Mouse (Mus musculus) liver, embryonic 14.5 days (tissue): ENCODE measurements at regions not wholly inside any gene's neighbourhood (a gene's known extent, or its start where the extent isn't known, plus 50 kb on each side); places are given as distances from the start of the nearest gene placed in this dataset.

Experiments used
- ATAC-seq: fragments of 200-750 bp; cut with Nextera tagmentation; 2 replicates; pipeline ENCODE4 v1.8.0; 2017; ENCODE audit warnings: moderate number of reproducible peaks, mild to moderate bottlenecking, moderate library complexity; ENCODE audit not compliant: insufficient read depth
- DNase-seq, 3 experiments: peaks; one replicate each; pipeline ENCODE4 v3.0.0-alpha.2; 2012 to 2013; ENCODE audit warnings: low read depth in 3 of 3, low spot score in 3 of 3
- H3K27ac ChIP-seq: fragments of 300-500 bp; sonication (generic); 2 replicates; pipeline ENCODE4 v1.5.1; 2014; ENCODE audit warnings: moderate library complexity, mild to moderate bottlenecking, control low read depth, inconsistent platforms
- H3K27me3 ChIP-seq: fragments of 300-500 bp; sonication (generic); 2 replicates; pipeline ENCODE4 v1.6.1; 2014; ENCODE audit warnings: mild to moderate bottlenecking, low read length, moderate library complexity; ENCODE audit not compliant: control insufficient read depth, insufficient read depth
- H3K36me3 ChIP-seq: fragments of 300-500 bp; sonication (generic); replicated peaks from 2 replicates; pipeline ENCODE4 v1.6.1; 2014; ENCODE audit warnings: low read depth; ENCODE audit not compliant: control insufficient read depth, insufficient read depth
- H3K4me1 ChIP-seq, 2 experiments: fragments of 200-500 bp in 1 of 2; fragments of 300-500 bp in 1 of 2; sonication (generic) in 1 of 2; replicated peaks; 2 replicates each; pipeline ENCODE4 v1.6.1; 2012 to 2014; ENCODE audit warnings: antibody characterized with exemption in 1 of 2, inconsistent platforms in 1 of 2, low read length in 1 of 2; ENCODE audit not compliant: control insufficient read depth in 2 of 2, insufficient read depth in 2 of 2
- H3K4me2 ChIP-seq: fragments of 300-500 bp; sonication (generic); 2 replicates; pipeline ENCODE4 v1.6.1; 2014; ENCODE audit warnings: low read depth, mild to moderate bottlenecking, control low read depth, moderate library complexity
- H3K4me3 ChIP-seq, 2 experiments: fragments of 200-500 bp in 1 of 2; fragments of 300-500 bp in 1 of 2; sonication (generic) in 1 of 2; 2 replicates each; pipeline ENCODE4 v1.5.1; 2012 to 2014; ENCODE audit warnings: low read depth in 2 of 2, low read length in 2 of 2, mild to moderate bottlenecking in 2 of 2, control low read depth in 1 of 2, inconsistent platforms in 1 of 2, moderate library complexity in 1 of 2; ENCODE audit not compliant: insufficient read depth in 1 of 2
- H3K9ac ChIP-seq: fragments of 300-500 bp; sonication (generic); replicated peaks from 2 replicates; pipeline ENCODE4 v1.6.1; 2014; ENCODE audit warnings: mild to moderate bottlenecking, control low read depth, moderate library complexity
- H3K9me3 ChIP-seq: fragments of 300-500 bp; sonication (generic); 2 replicates; pipeline ENCODE4 v1.6.1; 2016; ENCODE audit warnings: low read length, mixed read lengths; ENCODE audit not compliant: control insufficient read depth
- CTCF ChIP-seq: IDR thresholded peaks from 2 replicates; pipeline ENCODE4 v1.5.1; 2016; ENCODE audit warnings: antibody characterized with exemption, low read depth, control low read depth
- EP300 ChIP-seq: IDR thresholded peaks from 2 replicates; pipeline ENCODE4 v1.6.1; 2016; ENCODE audit warnings: antibody characterized with exemption, low read depth
- WGBS: fragments of 180-500 bp; shearing (Covaris S2); extraction: QIAGEN DNeasy Blood & Tissue Kit; methylation state at CpG from one replicate; pipeline ENCODE4 v1.1.7; 2014; ENCODE audit not compliant: insufficient replicate concordance; 5-methylcytosine and 5-hydroxymethylcytosine counted together

- Histone ChIP-seq H3K27me3 (no peaks in the 10 kb centered on the region), H3K4me3 (no peak overlapping the region), H3K4me1 (no peaks in the 10 kb centered on the region), H3K36me3 (no peaks in the 10 kb centered on the region), H3K4me2 (no peak overlapping the region), H3K9ac (no peak overlapping the region), H3K9me3 (no peaks in the 10 kb centered on the region), H3K27ac (no peak overlapping the region)
- TF ChIP-seq CTCF (no peak), EP300 (no peak)
- WGBS: 75% methylated on average over 3 of the region's 3 CpGs
- DNase-seq (no peak), ATAC-seq (no peak)
Observed at GRCm38 (mm10) chr11:79849545-79849944, 112.6 kb downstream of the Utp6 start.

- TF ChIP-seq CTCF (no peak), EP300 (no peak)
- H3K27me3 ChIP-seq: no peaks in the 10 kb centered on the region
- no peaks in the 10 kb centered on the region for H3K4me1 ChIP-seq
- no peak overlapping the region for H3K27ac ChIP-seq
- H3K4me2 ChIP-seq: no peak overlapping the region
- DNase-seq (no peak), ATAC-seq (no peak)
- H3K9ac ChIP-seq: no peak overlapping the region
- H3K4me3 ChIP-seq: no peak overlapping the region
- H3K9me3 ChIP-seq: no peaks in the 10 kb centered on the region
- 53% methylated on average over 4 of the region's 4 CpGs for WGBS
- H3K36me3 ChIP-seq: no peaks in the 10 kb centered on the region
Observed at GRCm38 (mm10) chr11:79844436-79844835, 117.8 kb downstream of the Utp6 start.

- no peak overlapping the region for H3K4me3 ChIP-seq
- H3K9ac ChIP-seq: no peak overlapping the region
- peaks cover 0 to 10% of the 10 kb centered on the region in 2 experiments; a peak in 3 of 4 replicates for H3K4me1 ChIP-seq
- no peaks in the 10 kb centered on the region for H3K27me3 ChIP-seq
- no peak overlapping the region for H3K27ac ChIP-seq
- ATAC-seq (no peak), DNase-seq (no peak)
- TF ChIP-seq CTCF (no peak), EP300 (no peak)
- no peak overlapping the region for H3K4me2 ChIP-seq
- no peaks in the 10 kb centered on the region for H3K36me3 ChIP-seq
- WGBS: 35% methylated on average over 3 of the region's 3 CpGs
- no peaks in the 10 kb centered on the region for H3K9me3 ChIP-seq
Observed at GRCm38 (mm10) chr11:79843021-79843420, 119.2 kb downstream of the Utp6 start.

- no peak overlapping the region for H3K4me2 ChIP-seq
- ATAC-seq (no peak), DNase-seq (no peak)
- H3K4me3 ChIP-seq: no peak overlapping the region
- H3K36me3 ChIP-seq: no peaks in the 10 kb centered on the region
- H3K9ac ChIP-seq: no peak overlapping the region
- H3K9me3 ChIP-seq: no peaks in the 10 kb centered on the region
- H3K27me3 ChIP-seq: no peaks in the 10 kb centered on the region
- TF ChIP-seq CTCF (no peak), EP300 (no peak)
- no peak overlapping the region for H3K27ac ChIP-seq
- H3K4me1 ChIP-seq: peaks cover 0 to 24% of the 10 kb centered on the region in 2 experiments; a peak in 3 of 4 replicates
- WGBS: 73% methylated on average over 6 of the region's 6 CpGs
Observed at GRCm38 (mm10) chr11:79839973-79840372, 122.2 kb downstream of the Utp6 start.

GRCm38 (mm10) chr11:79838051-79838450 is 124.1 kb downstream of the Utp6 start:
- no peak for DNase-seq
- Histone ChIP-seq H3K36me3 (no peaks in the 10 kb centered on the region), H3K4me2 (no peak overlapping the region), H3K4me1 (peaks cover 0 to 26% of the 10 kb centered on the region in 2 experiments; a peak in 3 of 4 replicates), H3K27ac (no peak overlapping the region), H3K4me3 (no peak overlapping the region), H3K9ac (no peak overlapping the region), H3K27me3 (no peaks in the 10 kb centered on the region), H3K9me3 (no peaks in the 10 kb centered on the region)
- 45% methylated on average over 4 of the region's 4 CpGs for WGBS
- no peak for ATAC-seq
- TF ChIP-seq EP300: no peak
- no peak for TF ChIP-seq CTCF
